Mouse (Mus musculus) liver, postnatal 0 days (tissue): ENCODE data around the gene Hpse2. TPM values are rescaled to one million over a fixed set of nuclear protein-coding genes. Genes with fewer than 3 reads are reported as not detected.

Source experiments
- ATAC-seq: fragments of 200-750 bp; cut with Nextera tagmentation; 2 replicates; pipeline ENCODE4 v1.8.0; 2017; ENCODE audit warnings: mild to moderate bottlenecking, moderate library complexity
- DNase-seq: peaks from one replicate; pipeline ENCODE4 v3.0.0-alpha.2; 2016
- H3K27ac ChIP-seq: fragments of 300-500 bp; sonication (generic); 2 replicates; pipeline ENCODE4 v1.5.1; 2014; ENCODE audit warnings: antibody characterized with exemption, moderate library complexity, mild to moderate bottlenecking, low read depth
- H3K27me3 ChIP-seq: fragments of 300-500 bp; sonication (generic); 2 replicates; pipeline ENCODE4 v1.6.1; 2014; ENCODE audit warnings: low read length, control low read depth, mixed read lengths; ENCODE audit not compliant: insufficient read depth
- H3K36me3 ChIP-seq: fragments of 300-500 bp; sonication (generic); replicated peaks from 2 replicates; pipeline ENCODE4 v1.6.1; 2014; ENCODE audit warnings: mild to moderate bottlenecking, control low read depth, low read length, moderate library complexity, mixed read lengths; ENCODE audit not compliant: insufficient read depth
- H3K4me1 ChIP-seq: fragments of 300-500 bp; sonication (generic); 2 replicates; pipeline ENCODE4 v1.6.1; 2014; ENCODE audit warnings: antibody characterized with exemption, mild to moderate bottlenecking, control low read depth; ENCODE audit not compliant: insufficient read depth
- H3K4me2 ChIP-seq: fragments of 300-500 bp; sonication (generic); 2 replicates; pipeline ENCODE4 v1.6.1; 2014; ENCODE audit warnings: low read depth, mild to moderate bottlenecking, low read length, moderate library complexity, mixed read lengths
- H3K4me3 ChIP-seq: fragments of 300-500 bp; sonication (generic); 2 replicates; pipeline ENCODE4 v1.5.1; 2014; ENCODE audit warnings: low read depth, low read length
- H3K9ac ChIP-seq: fragments of 300-500 bp; sonication (generic); replicated peaks from 2 replicates; pipeline ENCODE4 v1.6.1; 2014; ENCODE audit warnings: mild to moderate bottlenecking, moderate library complexity
- H3K9me3 ChIP-seq: fragments of 300-500 bp; sonication (generic); 2 replicates; pipeline ENCODE4 v1.6.1; 2016; ENCODE audit warnings: mild to moderate bottlenecking, control low read depth, low read length, mixed read lengths
- CTCF ChIP-seq: sonication (generic); IDR thresholded peaks from 2 replicates; pipeline ENCODE4 v1.5.1; 2016; ENCODE audit warnings: antibody characterized with exemption, low read depth
- EP300 ChIP-seq: IDR thresholded peaks from 2 replicates; pipeline ENCODE4 v1.6.1; 2016; ENCODE audit warnings: antibody characterized with exemption, low read depth, mild to moderate bottlenecking
- WGBS: fragments of 180-500 bp; shearing (Covaris S2); extraction: QIAGEN DNeasy Blood & Tissue Kit; methylation state at CpG from one replicate; pipeline ENCODE4 v1.1.7; 2014; ENCODE audit not compliant: insufficient replicate concordance; 5-methylcytosine and 5-hydroxymethylcytosine counted together
- polyA plus RNA-seq: library from polyadenylated mRNA; unstranded; fragments of >200 nt; fragmentation: Nextera tagmentation; extraction: Ambion mirVana; gene quantifications from 2 replicates; pipeline ENCODE4 v1.2.1, GENCODE M21; 2015

The Hpse2 gene
- polyA plus RNA-seq, 1 experiment from 2014 or later = 0.12 TPM

DNA sequence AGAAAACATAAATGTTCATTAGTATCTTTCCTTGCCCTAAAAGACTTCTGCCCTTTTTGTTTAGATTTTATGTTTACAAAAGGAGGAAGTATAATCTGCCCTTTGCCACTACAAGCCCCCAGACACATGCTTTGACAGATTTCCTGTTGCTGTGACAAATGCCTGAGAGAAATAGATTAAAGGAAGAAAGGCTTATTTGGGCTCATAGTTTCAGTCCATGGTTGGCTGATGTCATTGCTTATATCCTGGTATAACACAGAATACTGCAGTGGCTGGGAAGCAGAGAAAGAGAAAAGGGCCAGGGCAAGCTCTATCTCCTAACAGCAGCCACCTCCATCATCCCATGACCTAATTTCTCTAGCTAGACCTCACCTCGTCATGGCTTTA is 401.8 kb downstream of the Hpse2 start:
- Histone ChIP-seq H3K9ac (no peak overlapping the region), H3K36me3 (no peaks in the 10 kb centered on the region), H3K4me3 (no peak overlapping the region), H3K4me2 (no peak overlapping the region), H3K27me3 (no peaks in the 10 kb centered on the region), H3K27ac (no peak overlapping the region), H3K4me1 (no peaks in the 10 kb centered on the region), H3K9me3 (no peaks in the 10 kb centered on the region)
- ATAC-seq (peak; percentile 15; the same call in 1 of the 2 replicates), DNase-seq (no peak)
- TF ChIP-seq EP300 = 0 out of 2 replicates have a peak, but pooled peaks have one; percentile 51
- no peak for TF ChIP-seq CTCF
- WGBS = 39% methylated on average over 1 of the region's 1 CpGs

DNA sequence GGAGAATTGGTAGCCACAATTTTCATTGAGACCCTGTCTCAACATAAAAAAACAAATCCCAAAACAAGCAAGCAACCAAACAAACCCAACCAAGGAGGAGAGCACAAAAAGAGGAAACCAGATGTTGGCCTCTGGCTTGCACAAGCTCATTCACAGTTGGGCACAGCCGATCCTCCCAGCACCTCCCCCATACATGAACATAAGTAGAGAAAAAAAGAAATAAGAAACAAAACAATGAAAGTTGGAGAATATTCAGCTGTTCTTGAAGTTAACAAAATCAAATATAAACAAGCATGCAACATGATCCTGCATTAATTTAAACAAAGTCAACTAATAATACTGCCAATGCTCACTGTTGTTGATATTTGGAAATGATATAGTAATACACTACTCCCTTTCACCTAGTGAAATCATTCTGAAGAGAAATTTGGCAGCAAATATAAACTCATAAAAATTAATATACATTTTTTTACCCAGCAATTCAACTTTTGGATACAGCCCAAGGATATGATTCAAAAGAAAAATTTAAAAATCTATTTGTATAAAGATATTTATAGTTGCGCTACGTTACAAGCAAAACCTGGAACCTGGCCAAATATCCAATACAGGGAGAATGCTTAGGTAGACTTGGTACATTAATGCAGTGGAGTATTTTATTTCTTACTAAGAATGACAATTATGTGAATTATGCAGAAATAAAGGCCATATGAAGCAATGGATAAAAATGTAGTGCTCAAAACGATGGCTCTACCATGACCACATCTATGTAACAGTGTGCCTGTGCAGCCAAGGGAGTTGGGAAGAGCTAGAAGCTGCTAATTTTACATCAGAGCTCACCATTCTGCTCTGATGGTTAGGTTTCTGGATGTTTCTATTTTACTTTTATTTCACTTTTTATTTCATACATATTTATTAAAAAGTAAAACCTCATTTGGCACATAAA is 402.5 kb downstream of the Hpse2 start:
- TF ChIP-seq CTCF (no peak), EP300 (no peak)
- H3K9me3 ChIP-seq = no peaks in the 10 kb centered on the region
- H3K9ac ChIP-seq = no peak overlapping the region
- H3K4me3 ChIP-seq = no peak overlapping the region
- DNase-seq (no peak), ATAC-seq (no peak)
- no peaks in the 10 kb centered on the region for H3K4me1 ChIP-seq
- H3K4me2 ChIP-seq = no peak overlapping the region
- H3K27me3 ChIP-seq = no peaks in the 10 kb centered on the region
- no peaks in the 10 kb centered on the region for H3K36me3 ChIP-seq
- H3K27ac ChIP-seq = no peak overlapping the region
- WGBS = 49% methylated on average over 4 of the region's 4 CpGs

DNA sequence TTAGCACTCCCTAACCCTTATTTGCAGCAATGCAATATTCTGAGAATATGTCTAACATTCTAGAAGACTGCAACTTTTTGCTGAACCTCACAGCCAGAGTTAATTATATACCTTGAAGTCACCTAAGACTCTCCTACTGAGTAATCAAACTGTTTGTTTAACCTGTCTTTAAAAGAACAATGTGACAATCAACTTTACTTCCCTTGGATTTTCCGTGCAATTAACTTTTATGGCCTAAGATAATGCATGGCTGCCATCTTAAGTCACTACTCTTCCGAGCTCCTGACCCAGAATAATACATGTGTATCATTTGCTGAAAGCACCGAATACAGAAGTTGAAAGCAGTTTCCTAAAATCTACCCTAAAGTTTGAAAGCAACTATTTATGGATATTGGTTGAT is 407.6 kb downstream of the Hpse2 start:
- ATAC-seq (no peak), DNase-seq (no peak)
- Histone ChIP-seq H3K27me3 (no peaks in the 10 kb centered on the region), H3K36me3 (no peaks in the 10 kb centered on the region), H3K9ac (no peak overlapping the region), H3K4me1 (no peaks in the 10 kb centered on the region), H3K9me3 (no peaks in the 10 kb centered on the region), H3K4me3 (no peak overlapping the region), H3K27ac (no peak overlapping the region), H3K4me2 (no peak overlapping the region)
- WGBS = 60% methylated on average over 3 of the region's 3 CpGs
- TF ChIP-seq CTCF (no peak), EP300 (no peak)

DNA sequence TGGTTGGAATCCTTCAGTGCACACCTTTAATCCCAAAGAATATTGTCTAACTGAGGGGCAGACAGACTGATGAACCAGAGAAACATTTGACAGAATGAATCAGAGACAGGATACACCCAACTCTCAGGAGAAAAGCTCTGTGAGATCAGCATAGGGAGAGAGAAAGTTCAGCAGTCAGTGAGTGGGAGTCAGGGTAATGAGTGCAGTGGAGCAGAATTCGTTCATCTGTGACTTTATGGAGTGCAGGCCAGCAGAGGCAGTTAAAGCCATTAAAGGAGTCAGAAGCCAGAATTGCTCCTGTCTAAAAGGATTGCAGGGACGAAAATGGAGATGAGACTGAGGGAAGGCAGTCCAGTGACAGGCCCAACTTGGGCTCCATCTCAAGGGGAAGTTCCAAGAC is 410.2 kb downstream of the Hpse2 start:
- Histone ChIP-seq H3K4me2 (no peak overlapping the region), H3K36me3 (no peaks in the 10 kb centered on the region), H3K27ac (no peak overlapping the region), H3K4me3 (no peak overlapping the region), H3K9ac (no peak overlapping the region), H3K9me3 (no peaks in the 10 kb centered on the region), H3K4me1 (no peaks in the 10 kb centered on the region), H3K27me3 (no peaks in the 10 kb centered on the region)
- no peak for ATAC-seq
- 71% methylated on average over 2 of the region's 2 CpGs for WGBS
- DNase-seq = no peak
- TF ChIP-seq EP300 (no peak), CTCF (no peak)

DNA sequence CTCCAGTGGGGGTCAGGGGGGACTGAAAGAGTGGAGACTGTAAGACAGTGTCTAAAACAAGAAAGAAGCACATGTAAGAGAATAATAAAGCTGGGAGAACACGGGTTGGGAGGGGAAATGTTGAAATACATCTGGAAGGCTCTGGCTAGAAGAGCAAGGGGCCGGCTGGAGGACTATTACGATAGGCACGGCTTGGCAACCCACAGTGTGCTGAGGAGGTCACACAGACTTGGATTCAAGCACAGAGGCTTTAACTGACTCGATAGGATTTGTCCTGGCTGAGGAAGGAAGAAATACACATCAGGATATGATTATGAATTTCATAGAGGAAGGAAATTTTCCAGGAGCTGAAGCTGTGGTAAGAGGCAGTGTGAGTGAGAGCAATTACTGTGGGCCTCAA is 414.4 kb downstream of the Hpse2 start:
- Histone ChIP-seq H3K27me3 (no peaks in the 10 kb centered on the region), H3K9ac (no peak overlapping the region), H3K9me3 (no peaks in the 10 kb centered on the region), H3K4me2 (no peak overlapping the region), H3K36me3 (no peaks in the 10 kb centered on the region), H3K27ac (no peak overlapping the region), H3K4me1 (no peaks in the 10 kb centered on the region), H3K4me3 (no peak overlapping the region)
- WGBS = 55% methylated on average over 5 of the region's 5 CpGs
- TF ChIP-seq CTCF = no peak
- no peak for TF ChIP-seq EP300
- no peak for ATAC-seq
- DNase-seq = no peak

DNA sequence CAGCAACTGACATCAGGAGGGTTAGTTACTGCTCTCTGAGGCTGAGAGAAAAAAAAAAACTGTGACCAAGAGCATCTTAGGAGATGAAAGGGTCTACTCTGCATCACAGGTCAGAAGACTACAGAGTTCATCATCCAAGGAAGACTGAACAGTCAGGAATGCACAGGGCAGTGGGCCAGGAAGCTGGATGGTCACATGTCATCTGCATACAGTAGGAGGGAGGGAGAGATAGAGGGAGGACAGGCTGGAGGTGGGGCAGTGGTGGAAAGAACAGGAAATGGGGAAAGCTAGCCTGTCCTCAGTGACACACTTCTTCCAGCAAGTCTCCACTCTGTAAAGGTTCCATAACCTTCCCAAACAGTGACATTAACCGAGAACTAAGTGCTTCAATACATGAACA is 423.0 kb downstream of the Hpse2 start:
- Histone ChIP-seq H3K9ac (no peak overlapping the region), H3K4me3 (no peak overlapping the region), H3K9me3 (no peaks in the 10 kb centered on the region), H3K27me3 (no peaks in the 10 kb centered on the region), H3K36me3 (no peaks in the 10 kb centered on the region), H3K4me2 (no peak overlapping the region), H3K4me1 (no peaks in the 10 kb centered on the region), H3K27ac (no peak overlapping the region)
- no peak for TF ChIP-seq CTCF
- TF ChIP-seq EP300 = no peak
- 59% methylated on average over 1 of the region's 1 CpGs for WGBS
- DNase-seq = no peak
- no peak for ATAC-seq
